Comparison of ENCODE assay signal across 19 mouse cellular contexts in the genomic region with DNA sequence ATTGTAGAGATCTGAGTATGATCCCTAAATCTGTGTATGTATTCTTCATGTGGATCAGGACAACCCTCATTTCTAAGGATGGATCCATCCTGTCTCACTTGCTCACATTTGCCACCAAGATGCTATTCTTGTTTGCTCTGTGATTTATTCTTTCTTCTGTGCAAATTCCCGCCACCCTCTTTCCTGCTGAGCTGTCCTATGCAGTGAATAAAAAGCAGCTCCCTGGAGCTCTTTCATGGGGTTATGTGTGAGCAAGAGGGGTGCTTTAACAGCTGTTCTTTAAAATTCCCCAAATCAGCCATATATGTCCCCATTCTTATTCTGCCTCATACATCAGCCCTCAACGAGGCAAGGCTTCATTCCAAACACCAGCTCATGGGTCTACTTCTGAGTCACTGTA.
"Had no signal": no experiment of that assay in that cellular context is flagged by ENCODE, and none has a peak within 500 bp of the region (broad histone marks: within the 10 kb centered on the region; RNA-seq: fewer than 3 reads in every experiment).

No protein-coding gene starts in this region.

- H3K4me3 ChIP-seq: midbrain, embryonic 10.5 days; midbrain, embryonic 12.5 days; myocyte; neural tube, embryonic 12.5 days; neural tube, embryonic 15.5 days had no signal

- H3K27ac ChIP-seq: liver, embryonic 14.5 days; midbrain, embryonic 10.5 days; midbrain, embryonic 12.5 days; neural tube, embryonic 12.5 days; neural tube, embryonic 15.5 days had no signal

- H3K36me3 ChIP-seq: midbrain, embryonic 10.5 days; midbrain, embryonic 12.5 days; neural tube, embryonic 12.5 days; neural tube, embryonic 15.5 days had no signal

- H3K4me1 ChIP-seq: midbrain, embryonic 10.5 days; midbrain, embryonic 12.5 days; neural tube, embryonic 12.5 days; neural tube, embryonic 15.5 days had no signal

- ATAC-seq: midbrain, embryonic 16.5 days had no signal

- DNase-seq: lung, adult 18-20 months; lung, embryonic 14.5 days; lung, postnatal 10 days; lung, postnatal 4 days; midbrain, embryonic 14.5 days; retina, postnatal 1 day; right cerebral cortex, postnatal 14 days; right cerebral cortex, postnatal 4 days; spleen, adult 18-20 months; thymus, adult 18-20 months; thymus, postnatal 14 days; thymus, postnatal 36 days had no signal

- H3K27me3 ChIP-seq: midbrain, embryonic 12.5 days; neural tube, embryonic 12.5 days; neural tube, embryonic 15.5 days had no signal

- H3K9ac ChIP-seq: liver, embryonic 14.5 days; lung, embryonic 14.5 days; midbrain, embryonic 12.5 days; neural tube, embryonic 12.5 days; neural tube, embryonic 15.5 days had no signal

- H3K9me3 ChIP-seq: midbrain, embryonic 10.5 days; midbrain, embryonic 12.5 days; neural tube, embryonic 12.5 days; neural tube, embryonic 15.5 days had no signal

- H3K4me2 ChIP-seq: lung, embryonic 14.5 days; midbrain, embryonic 12.5 days; neural tube, embryonic 12.5 days; neural tube, embryonic 15.5 days had no signal
